Mouse (Mus musculus): ENCODE data around the gene Vti1a. TPM values are rescaled to one million over a fixed set of nuclear protein-coding genes. Genes with fewer than 3 reads are reported as not detected.

Gene Vti1a
- polyA plus RNA-seq, 1 experiment: 17.8 TPM

GRCm38 (mm10) chr19:55332641-55333268, 16.7 kb downstream of the Vti1a start:
- Histone ChIP-seq H3K27ac (replicated peaks; ENCODE audit: low read depth, low read length) (no peak overlapping the region), H3K4me3 (ENCODE audit: insufficient read depth, low read depth, low read length) (no peak overlapping the region), H3K4me1 (ENCODE audit: control insufficient read depth, insufficient read depth, insufficient read length, low read length) (no peaks in the 10 kb centered on the region)

- Histone ChIP-seq H3K27ac (replicated peaks; ENCODE audit: low read depth, low read length) (no peak overlapping the region), H3K4me1 (ENCODE audit: control insufficient read depth, insufficient read depth, insufficient read length, low read length) (no peaks in the 10 kb centered on the region)
Measured at GRCm38 (mm10) chr19:55335881-55336280, 19.8 kb downstream of the Vti1a start.

DNA sequence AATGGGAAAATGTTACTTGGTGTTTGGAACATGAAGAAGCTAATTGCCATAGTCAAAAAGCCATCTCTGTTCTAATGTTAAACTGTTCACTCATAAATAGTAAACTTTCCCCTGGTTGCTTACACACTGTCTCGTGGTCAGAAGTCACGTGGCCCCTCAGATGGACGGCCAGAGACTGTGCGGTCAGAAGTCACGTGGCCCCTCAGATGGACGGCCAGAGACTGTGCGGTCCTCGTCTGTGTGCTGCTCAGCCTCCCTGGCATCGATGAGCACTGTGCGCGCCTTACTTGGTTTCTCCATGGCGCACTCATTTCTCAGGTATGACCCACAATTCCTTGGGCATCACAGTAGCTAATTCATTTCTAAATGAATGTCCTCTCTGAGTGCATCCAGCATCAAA, 20.3 kb downstream of the Vti1a start:
- Histone ChIP-seq H3K4me3 (ENCODE audit: insufficient read depth, low read depth, low read length) (no peak overlapping the region), H3K27ac (replicated peaks; ENCODE audit: low read depth, low read length) (no peak overlapping the region), H3K4me1 (ENCODE audit: control insufficient read depth, insufficient read depth, insufficient read length, low read length) (no peaks in the 10 kb centered on the region)

More at GRCm38 (mm10) chr19:55335881-55336280, 19.8 kb downstream of the Vti1a start:
- H3K4me3 ChIP-seq (ENCODE audit: insufficient read depth, low read depth, low read length): no peak overlapping the region

DNA sequence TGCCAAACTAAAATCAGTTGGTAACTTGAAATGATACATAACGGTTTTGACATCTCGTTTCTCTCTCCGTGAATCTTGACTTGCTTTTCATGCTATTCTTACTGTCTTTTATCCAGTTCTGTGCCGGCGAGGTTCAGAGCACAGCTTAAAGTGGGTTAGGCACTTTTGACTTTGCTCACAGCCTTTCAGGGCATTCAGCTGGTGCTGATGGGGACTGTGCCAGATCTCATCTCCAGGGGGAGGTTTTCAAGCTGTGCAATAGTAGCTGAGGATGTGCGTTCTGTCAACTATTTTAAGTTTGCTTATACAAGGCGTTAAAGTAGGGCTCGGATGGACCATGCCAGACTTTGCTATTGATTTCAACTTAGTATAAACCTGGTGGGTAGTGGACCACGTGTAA, 21.0 kb downstream of the Vti1a start:
- no peaks in the 10 kb centered on the region for H3K4me1 ChIP-seq (ENCODE audit: control insufficient read depth, insufficient read depth, insufficient read length, low read length)
- H3K27ac ChIP-seq (replicated peaks; ENCODE audit: low read depth, low read length): no peak overlapping the region
- no peak overlapping the region for H3K4me3 ChIP-seq (ENCODE audit: insufficient read depth, low read depth, low read length)

DNA sequence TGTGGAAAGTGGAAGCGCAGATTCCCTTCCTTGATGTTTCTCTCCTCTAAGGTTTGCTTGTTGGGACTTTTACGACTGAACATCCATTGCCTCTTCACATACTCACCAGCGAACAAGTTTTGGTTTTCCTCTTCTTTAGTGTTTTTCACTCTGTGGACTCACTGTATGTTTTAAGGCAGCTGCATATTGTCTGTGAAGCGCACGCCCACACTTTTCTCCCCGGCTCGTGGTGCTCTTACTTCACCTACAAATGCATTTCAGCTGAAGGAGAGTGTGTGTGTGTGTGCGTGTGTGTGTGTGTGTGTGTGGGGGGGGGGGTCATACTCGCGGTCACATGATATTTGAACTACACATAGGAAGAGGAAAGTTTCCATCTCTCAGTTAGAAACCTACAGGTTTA, 21.6 kb downstream of the Vti1a start:
- peaks cover under 1% of the 10 kb centered on the region; the same call in 1 of the 2 replicates for H3K4me1 ChIP-seq (ENCODE audit: control insufficient read depth, insufficient read depth, insufficient read length, low read length)
- no peak overlapping the region for H3K27ac ChIP-seq (replicated peaks; ENCODE audit: low read depth, low read length)
- no peak overlapping the region for H3K4me3 ChIP-seq (ENCODE audit: insufficient read depth, low read depth, low read length)

DNA sequence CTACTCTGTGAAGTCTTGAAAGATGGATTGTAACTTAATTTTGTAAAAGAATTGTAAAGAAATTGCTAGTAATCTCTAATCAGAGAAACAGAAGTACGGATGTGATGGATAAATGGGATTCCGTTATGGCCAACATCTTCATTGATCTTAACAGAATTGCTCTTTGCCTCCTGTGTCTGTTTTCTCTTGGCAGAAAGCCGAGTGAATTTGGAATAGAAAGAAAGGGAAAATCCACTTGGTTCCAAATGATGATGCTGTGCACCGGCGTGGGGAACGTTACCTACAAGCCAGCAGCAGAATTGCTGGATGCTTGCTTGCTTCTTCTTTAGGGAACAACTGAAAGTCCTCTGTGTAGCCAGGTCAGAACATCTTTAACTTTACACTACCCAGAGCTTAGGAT, 24.4 kb downstream of the Vti1a start:
- H3K27ac ChIP-seq (replicated peaks; ENCODE audit: low read depth, low read length): no peak overlapping the region
- no peak overlapping the region for H3K4me3 ChIP-seq (ENCODE audit: insufficient read depth, low read depth, low read length)
- peaks cover 4% of the 10 kb centered on the region; the same call in 1 of the 2 replicates for H3K4me1 ChIP-seq (ENCODE audit: control insufficient read depth, insufficient read depth, insufficient read length, low read length)

DNA sequence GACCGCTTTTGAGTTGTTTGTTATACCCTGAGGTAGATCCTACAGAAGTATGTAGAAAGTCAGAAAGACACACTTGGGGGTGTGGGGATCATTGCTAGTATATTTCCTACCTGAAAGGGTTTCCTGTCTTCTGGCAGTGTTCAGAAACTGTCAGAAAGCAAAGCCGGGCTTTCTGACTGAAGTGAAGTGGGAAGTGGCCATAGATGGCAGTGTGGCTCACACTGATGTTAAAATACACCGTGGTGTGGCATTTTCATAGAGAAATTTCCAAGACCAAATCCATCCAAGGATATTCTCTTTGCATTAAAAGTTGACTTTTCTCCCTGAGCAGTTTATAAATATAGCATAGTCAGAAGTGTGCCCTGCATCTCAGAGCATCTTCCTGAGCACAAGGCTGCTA, 25.3 kb downstream of the Vti1a start:
- no peak overlapping the region for H3K27ac ChIP-seq (replicated peaks; ENCODE audit: low read depth, low read length)
- peaks cover 4% of the 10 kb centered on the region; the same call in 1 of the 2 replicates for H3K4me1 ChIP-seq (ENCODE audit: control insufficient read depth, insufficient read depth, insufficient read length, low read length)
- no peak overlapping the region for H3K4me3 ChIP-seq (ENCODE audit: insufficient read depth, low read depth, low read length)

DNA sequence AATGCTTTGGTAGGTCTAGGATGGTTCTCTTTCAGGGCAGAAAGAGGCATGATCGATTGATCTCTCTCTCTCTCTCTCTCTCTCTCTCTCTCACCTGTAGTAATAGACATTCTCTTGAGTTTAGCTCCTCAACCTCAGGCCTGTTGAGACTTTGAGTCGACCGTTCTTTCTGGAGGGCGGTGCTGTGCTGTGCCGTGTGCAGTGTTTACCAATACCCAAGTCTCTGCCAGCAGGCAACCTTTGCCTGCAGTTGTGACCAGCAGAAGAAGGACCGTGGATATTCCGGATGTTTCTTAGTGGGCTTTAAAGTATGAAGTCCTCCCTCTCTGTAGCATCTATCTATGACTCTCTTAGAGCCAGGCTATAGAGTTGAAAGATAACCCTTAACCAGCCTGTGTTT, 26.3 kb downstream of the Vti1a start:
- Histone ChIP-seq H3K4me1 (ENCODE audit: control insufficient read depth, insufficient read depth, insufficient read length, low read length) (peaks cover 4% of the 10 kb centered on the region; the same call in 1 of the 2 replicates), H3K27ac (replicated peaks; ENCODE audit: low read depth, low read length) (no peak overlapping the region), H3K4me3 (ENCODE audit: insufficient read depth, low read depth, low read length) (no peak overlapping the region)

DNA sequence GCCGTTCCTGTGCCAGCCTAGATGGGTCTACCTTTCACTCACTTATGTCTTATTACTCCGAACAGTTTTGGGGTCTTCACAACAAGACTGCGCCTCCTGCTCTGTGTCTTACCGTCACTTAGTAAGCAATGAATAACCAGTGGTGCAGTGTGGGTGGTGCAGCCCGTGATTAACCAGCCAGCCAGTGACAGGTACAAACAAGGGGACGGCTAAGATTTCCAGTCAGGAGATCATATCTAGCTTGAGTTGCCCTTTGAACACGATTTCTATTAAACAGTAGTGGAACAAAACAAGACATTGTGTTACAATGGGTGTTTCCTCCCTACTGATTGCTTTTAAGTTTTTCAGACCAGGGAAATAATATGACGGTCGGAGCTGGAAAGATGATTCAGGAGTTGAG, 27.2 kb downstream of the Vti1a start:
- H3K4me1 ChIP-seq (ENCODE audit: control insufficient read depth, insufficient read depth, insufficient read length, low read length): peaks cover 4% of the 10 kb centered on the region; the same call in 1 of the 2 replicates
- no peak overlapping the region for H3K27ac ChIP-seq (replicated peaks; ENCODE audit: low read depth, low read length)
- no peak overlapping the region for H3K4me3 ChIP-seq (ENCODE audit: insufficient read depth, low read depth, low read length)

GRCm38 (mm10) chr19:55348187-55348586, 32.1 kb downstream of the Vti1a start:
- Histone ChIP-seq H3K4me1 (ENCODE audit: control insufficient read depth, insufficient read depth, insufficient read length, low read length) (peaks cover 1% of the 10 kb centered on the region; the same call in 1 of the 2 replicates), H3K4me3 (ENCODE audit: insufficient read depth, low read depth, low read length) (no peak overlapping the region), H3K27ac (replicated peaks; ENCODE audit: low read depth, low read length) (no peak overlapping the region)

GRCm38 (mm10) chr19:55350673-55351378, 34.7 kb downstream of the Vti1a start:
- no peaks in the 10 kb centered on the region for H3K4me1 ChIP-seq (ENCODE audit: control insufficient read depth, insufficient read depth, insufficient read length, low read length)
- H3K4me3 ChIP-seq (ENCODE audit: insufficient read depth, low read depth, low read length): no peak overlapping the region
- no peak overlapping the region for H3K27ac ChIP-seq (replicated peaks; ENCODE audit: low read depth, low read length)

DNA sequence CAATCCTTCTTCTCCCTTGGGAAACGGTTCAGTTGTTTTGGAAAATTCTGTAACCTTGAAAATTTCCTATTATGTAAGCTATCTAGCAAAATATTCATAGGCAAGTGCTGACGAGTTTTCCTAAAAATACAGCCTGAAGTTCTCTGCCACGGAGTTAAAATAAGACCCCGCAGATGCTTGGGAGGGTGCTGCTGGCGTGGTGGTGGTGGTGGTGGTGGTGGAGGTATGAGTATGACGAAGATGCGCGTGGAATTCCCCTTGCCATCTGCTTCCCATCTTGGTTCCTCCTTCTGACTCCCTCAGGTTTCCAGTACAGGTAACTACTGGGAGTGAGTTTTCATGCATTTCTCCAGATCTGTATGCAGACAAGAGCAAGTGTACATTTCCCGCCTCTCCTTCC, 46.5 kb downstream of the Vti1a start:
- H3K27ac ChIP-seq (replicated peaks; ENCODE audit: low read depth, low read length): no peak overlapping the region
- H3K4me1 ChIP-seq (ENCODE audit: control insufficient read depth, insufficient read depth, insufficient read length, low read length): no peaks in the 10 kb centered on the region
- no peak overlapping the region for H3K4me3 ChIP-seq (ENCODE audit: insufficient read depth, low read depth, low read length)

DNA sequence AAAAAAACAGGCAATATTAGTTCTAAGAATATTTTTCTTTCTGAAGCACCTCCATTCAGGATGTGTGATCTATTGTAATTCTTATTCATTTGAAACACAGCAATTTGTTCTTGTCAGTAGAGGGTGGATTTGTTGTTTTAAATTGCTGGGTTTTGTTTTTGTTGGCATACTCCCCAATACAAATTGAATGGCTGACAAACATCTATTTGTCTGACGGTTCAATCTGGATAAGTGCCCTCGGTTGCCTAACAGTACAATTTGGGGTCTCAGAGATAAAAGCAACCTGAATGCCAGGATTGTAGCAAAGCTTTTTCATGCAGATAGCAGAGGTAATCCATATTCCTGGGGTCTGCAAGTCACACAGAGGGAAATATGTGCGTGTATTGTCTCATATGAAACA, 53.6 kb downstream of the Vti1a start:
- H3K4me1 ChIP-seq (ENCODE audit: control insufficient read depth, insufficient read depth, insufficient read length, low read length): no peaks in the 10 kb centered on the region; the same call in 1 of the 2 replicates
- no peak overlapping the region for H3K4me3 ChIP-seq (ENCODE audit: insufficient read depth, low read depth, low read length)
- no peak overlapping the region for H3K27ac ChIP-seq (replicated peaks; ENCODE audit: low read depth, low read length)

DNA sequence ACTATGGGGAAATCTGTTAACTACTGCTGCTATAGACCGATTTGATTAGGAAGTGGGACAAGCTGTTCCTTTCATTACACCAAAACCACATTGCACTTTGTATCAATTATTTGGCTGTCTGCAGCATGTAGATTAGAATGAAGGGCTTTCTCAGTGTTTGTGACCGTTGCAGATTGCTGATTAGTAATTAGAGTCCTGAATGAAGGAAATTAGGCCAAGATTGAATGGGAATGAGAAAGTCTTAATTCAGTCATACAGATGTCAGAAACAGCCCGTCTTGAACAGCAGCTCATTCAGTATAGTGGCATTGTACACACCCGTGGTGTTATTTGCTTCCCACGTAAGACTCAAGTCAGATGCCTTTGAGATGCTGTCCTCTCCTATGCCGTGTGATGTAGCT, 60.2 kb downstream of the Vti1a start:
- H3K4me3 ChIP-seq (ENCODE audit: insufficient read depth, low read depth, low read length): no peak overlapping the region

DNA sequence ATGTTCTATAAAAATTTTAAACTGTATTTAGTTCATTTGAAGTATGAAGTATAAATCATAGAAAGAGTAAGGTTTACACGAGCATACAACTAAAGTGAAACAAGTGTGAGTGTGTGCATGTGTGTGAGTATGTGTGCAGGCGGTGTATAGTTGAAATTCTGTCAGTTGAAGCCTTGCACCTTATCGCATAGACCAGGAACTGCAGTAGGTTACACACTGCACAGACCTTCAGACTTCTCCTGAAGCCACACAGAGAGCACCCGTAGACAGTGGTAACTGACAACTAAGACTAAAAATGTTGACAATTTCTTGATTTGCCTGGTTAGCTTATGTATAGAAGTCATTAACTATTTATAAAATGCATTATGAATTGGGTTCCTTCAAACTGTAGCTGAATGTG, 61.4 kb downstream of the Vti1a start:
- Histone ChIP-seq H3K27ac (replicated peaks; ENCODE audit: low read depth, low read length) (no peak overlapping the region), H3K4me1 (ENCODE audit: control insufficient read depth, insufficient read depth, insufficient read length, low read length) (no peaks in the 10 kb centered on the region), H3K4me3 (ENCODE audit: insufficient read depth, low read depth, low read length) (no peak overlapping the region)

More for the DNA sequence above, 60.2 kb downstream of the Vti1a start:
- Histone ChIP-seq H3K27ac (replicated peaks; ENCODE audit: low read depth, low read length) (no peak overlapping the region), H3K4me1 (ENCODE audit: control insufficient read depth, insufficient read depth, insufficient read length, low read length) (no peaks in the 10 kb centered on the region)

GRCm38 (mm10) chr19:55378884-55379283, 62.8 kb downstream of the Vti1a start:
- Histone ChIP-seq H3K27ac (replicated peaks; ENCODE audit: low read depth, low read length) (no peak overlapping the region), H3K4me1 (ENCODE audit: control insufficient read depth, insufficient read depth, insufficient read length, low read length) (no peaks in the 10 kb centered on the region), H3K4me3 (ENCODE audit: insufficient read depth, low read depth, low read length) (no peak overlapping the region)

Data from brown adipose tissue, adult 24 weeks (tissue).